Mouse (Mus musculus) hindbrain, embryonic 11.5 days (tissue): ENCODE results near the gene Hormad2. TPM values are rescaled to one million over a fixed set of nuclear protein-coding genes. Genes with fewer than 3 reads are reported as not detected.

Experiments used
- ATAC-seq: fragments of 200-750 bp; cut with Nextera tagmentation; 2 replicates; pipeline ENCODE4 v1.8.0; 2017; ENCODE audit warnings: mild to moderate bottlenecking, moderate TSS enrichment, moderate library complexity; ENCODE audit not compliant: low FRiP score
- DNase-seq: peaks from one replicate; pipeline ENCODE4 v3.0.0-alpha.2; 2015; ENCODE audit warnings: low spot score
- H3K27ac ChIP-seq: fragments of 300-500 bp; sonication (generic); 2 replicates; pipeline ENCODE4 v1.5.1; 2014; ENCODE audit warnings: mild to moderate bottlenecking, low read depth, low read length
- H3K27me3 ChIP-seq: fragments of 300-500 bp; sonication (generic); 2 replicates; pipeline ENCODE4 v1.6.1; 2014; ENCODE audit warnings: mild to moderate bottlenecking, low read length, moderate library complexity, mixed read lengths; ENCODE audit not compliant: control insufficient read depth, insufficient read depth
- H3K36me3 ChIP-seq: fragments of 300-500 bp; sonication (generic); 2 replicates; pipeline ENCODE4 v1.6.1; 2014; ENCODE audit warnings: mild to moderate bottlenecking, low read length, moderate library complexity, mixed read lengths; ENCODE audit not compliant: control insufficient read depth, insufficient read depth
- H3K4me1 ChIP-seq: fragments of 300-500 bp; sonication (generic); replicated peaks from 2 replicates; pipeline ENCODE4 v1.6.1; 2014; ENCODE audit warnings: low read length, mixed read lengths; ENCODE audit not compliant: control insufficient read depth, insufficient read depth
- H3K4me2 ChIP-seq: fragments of 300-500 bp; sonication (generic); replicated peaks from 2 replicates; pipeline ENCODE4 v1.6.1; 2014; ENCODE audit warnings: mild to moderate bottlenecking, low read depth, low read length
- H3K4me3 ChIP-seq: fragments of 300-500 bp; sonication (generic); 2 replicates; pipeline ENCODE4 v1.5.1; 2014; ENCODE audit warnings: low read depth, low read length
- H3K9ac ChIP-seq: fragments of 300-500 bp; sonication (generic); 2 replicates; pipeline ENCODE4 v1.6.1; 2014; ENCODE audit warnings: low read depth, low read length
- H3K9me3 ChIP-seq: fragments of 300-500 bp; sonication (generic); 2 replicates; pipeline ENCODE4 v1.6.1; 2016; ENCODE audit warnings: low read length; ENCODE audit not compliant: control insufficient read depth
- WGBS: fragments of 180-500 bp; shearing (Covaris S2); extraction: QIAGEN DNeasy Blood & Tissue Kit; methylation state at CpG from one replicate; pipeline ENCODE4 v1.1.7; 2014; 5-methylcytosine and 5-hydroxymethylcytosine counted together
- polyA plus RNA-seq: library from polyadenylated mRNA; unstranded; fragments of >200 nt; fragmentation: Nextera tagmentation; extraction: Ambion mirVana; gene quantifications from 2 replicates; pipeline ENCODE4 v1.2.1, GENCODE M21; 2014

The Hormad2 gene
- polyA plus RNA-seq, 1 experiment from 2014 or later: not detected

DNA sequence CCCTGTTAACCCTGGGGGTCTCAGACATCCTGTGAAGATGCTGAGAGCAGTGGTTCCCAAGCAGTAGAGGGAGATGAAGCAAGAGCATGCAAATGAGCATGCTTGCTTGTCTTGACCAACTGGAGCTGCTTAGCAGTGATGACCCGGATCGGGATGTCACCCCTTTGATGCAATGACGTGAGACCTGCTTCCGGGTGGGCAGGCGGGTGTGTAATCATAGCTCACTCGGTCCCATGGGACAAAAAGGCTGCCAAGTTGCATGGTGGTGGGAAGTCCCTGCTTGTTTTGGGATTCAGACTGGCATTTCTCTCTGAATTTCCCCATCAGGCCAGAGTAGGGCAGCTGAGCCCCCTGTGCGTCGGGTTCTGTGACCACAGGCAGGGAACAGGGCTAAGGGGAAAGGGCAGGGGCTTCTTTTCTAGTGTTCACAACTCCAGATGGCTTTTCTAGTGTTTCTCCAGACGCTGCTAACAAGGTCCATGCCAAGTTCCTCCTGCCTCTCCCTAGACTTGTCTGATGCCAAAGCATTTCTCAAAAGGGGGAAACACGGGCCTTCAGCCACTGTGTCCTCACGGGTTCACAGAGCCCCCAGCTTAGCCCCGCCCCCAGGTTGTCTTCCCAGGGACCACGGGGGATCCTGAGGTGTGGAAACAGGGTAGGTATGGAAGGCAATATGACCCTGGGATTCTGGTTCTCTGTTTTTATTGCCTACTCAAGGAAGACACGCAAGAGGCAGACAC is 141.0 kb downstream of the Hormad2 start:
- DNase-seq: no peak

DNA sequence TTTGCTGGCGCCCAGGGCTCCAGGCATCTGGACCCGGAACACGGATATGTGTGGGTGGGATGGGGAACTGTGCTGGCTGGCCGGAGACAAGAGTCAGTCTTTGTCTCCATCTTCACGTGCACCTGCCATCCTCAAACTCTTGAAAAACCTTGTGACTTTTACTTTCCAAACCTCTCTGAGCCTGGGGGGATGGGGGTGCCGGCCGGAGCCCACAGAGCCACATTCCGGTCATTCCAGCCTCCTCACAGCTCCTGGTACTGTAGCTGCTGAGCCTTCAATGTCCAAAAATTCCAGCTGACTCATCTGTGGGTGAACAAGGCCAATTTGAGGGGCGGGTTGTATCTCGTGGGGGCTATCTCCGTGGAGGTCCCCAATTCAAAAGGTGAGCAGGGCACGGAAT is 141.7 kb downstream of the Hormad2 start:
- 0 out of 2 replicates have a peak, but pooled peaks cover 2% of the 10 kb centered on the region for H3K4me1 ChIP-seq
- 50% methylated on average over 12 of the region's 12 CpGs for WGBS
- H3K27me3 ChIP-seq: no peaks in the 10 kb centered on the region
- no peak for DNase-seq
- H3K36me3 ChIP-seq: no peaks in the 10 kb centered on the region
- H3K9me3 ChIP-seq: no peaks in the 10 kb centered on the region
- H3K4me2 ChIP-seq: no peak overlapping the region
- no peak overlapping the region for H3K27ac ChIP-seq
- ATAC-seq: no peak
- no peak overlapping the region for H3K4me3 ChIP-seq
- H3K9ac ChIP-seq: no peak overlapping the region

More for the DNA sequence above, 141.0 kb downstream of the Hormad2 start:
- Histone ChIP-seq H3K4me3 (no peak overlapping the region), H3K4me1 (0 out of 2 replicates have a peak, but pooled peaks cover 2% of the 10 kb centered on the region), H3K9ac (no peak overlapping the region), H3K9me3 (no peaks in the 10 kb centered on the region), H3K27me3 (no peaks in the 10 kb centered on the region), H3K36me3 (no peaks in the 10 kb centered on the region), H3K27ac (no peak overlapping the region), H3K4me2 (no peak overlapping the region)
- no peak for ATAC-seq
- WGBS: 71% methylated on average over 14 of the region's 14 CpGs

DNA sequence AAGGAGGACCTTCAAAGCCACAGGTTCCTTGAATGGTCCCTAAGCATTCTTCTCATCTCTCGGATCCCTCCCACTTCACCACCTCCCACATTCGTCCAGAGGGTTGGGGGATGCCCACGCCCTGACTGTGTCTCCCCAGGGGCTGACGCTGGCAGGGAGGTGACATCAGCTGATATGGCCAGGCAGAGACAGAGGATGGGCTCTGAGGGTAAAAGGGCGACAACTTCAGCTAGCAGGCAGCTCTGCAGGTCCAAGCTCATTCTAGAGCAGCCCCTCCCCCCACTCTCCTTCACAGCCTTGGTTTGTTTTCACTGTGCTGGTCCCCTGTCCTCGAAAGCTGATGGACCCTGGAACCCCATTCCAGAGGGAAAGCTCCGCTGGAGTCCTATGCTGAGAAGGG is 142.3 kb downstream of the Hormad2 start:
- H3K4me1 ChIP-seq: 0 out of 2 replicates have a peak, but pooled peaks cover 2% of the 10 kb centered on the region
- no peak for DNase-seq
- H3K9me3 ChIP-seq: no peaks in the 10 kb centered on the region
- H3K36me3 ChIP-seq: no peaks in the 10 kb centered on the region
- H3K4me3 ChIP-seq: no peak overlapping the region
- H3K9ac ChIP-seq: no peak overlapping the region
- H3K4me2 ChIP-seq: no peak overlapping the region
- no peak for ATAC-seq
- no peak overlapping the region for H3K27ac ChIP-seq
- H3K27me3 ChIP-seq: no peaks in the 10 kb centered on the region
- 38% methylated on average over 7 of the region's 7 CpGs for WGBS

DNA sequence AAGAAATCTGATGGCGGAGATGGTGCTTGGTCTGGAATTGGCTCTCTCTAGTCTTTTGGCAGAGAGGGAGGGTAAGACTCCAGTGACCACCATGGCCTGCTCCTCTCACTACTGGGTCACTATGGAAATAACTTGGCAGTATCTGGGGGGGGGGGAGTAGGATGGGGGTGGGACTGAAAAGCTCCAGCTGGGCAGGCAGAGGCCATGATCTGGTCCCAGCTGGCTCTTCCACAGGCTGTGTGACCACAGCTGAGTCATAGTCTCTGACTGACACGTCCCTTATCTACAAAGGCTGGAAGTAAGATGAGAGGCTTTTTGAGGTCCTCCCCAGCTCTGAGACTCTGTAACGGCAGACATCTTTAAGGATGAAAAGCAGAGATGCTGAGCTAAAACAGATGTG is 143.2 kb downstream of the Hormad2 start:
- Histone ChIP-seq H3K27ac (no peak overlapping the region), H3K4me1 (0 out of 2 replicates have a peak, but pooled peaks cover 2% of the 10 kb centered on the region), H3K27me3 (no peaks in the 10 kb centered on the region), H3K4me2 (no peak overlapping the region), H3K4me3 (no peak overlapping the region), H3K9ac (no peak overlapping the region), H3K36me3 (no peaks in the 10 kb centered on the region), H3K9me3 (no peaks in the 10 kb centered on the region)
- 69% methylated on average over 3 of the region's 3 CpGs for WGBS
- ATAC-seq (no peak), DNase-seq (no peak)

DNA sequence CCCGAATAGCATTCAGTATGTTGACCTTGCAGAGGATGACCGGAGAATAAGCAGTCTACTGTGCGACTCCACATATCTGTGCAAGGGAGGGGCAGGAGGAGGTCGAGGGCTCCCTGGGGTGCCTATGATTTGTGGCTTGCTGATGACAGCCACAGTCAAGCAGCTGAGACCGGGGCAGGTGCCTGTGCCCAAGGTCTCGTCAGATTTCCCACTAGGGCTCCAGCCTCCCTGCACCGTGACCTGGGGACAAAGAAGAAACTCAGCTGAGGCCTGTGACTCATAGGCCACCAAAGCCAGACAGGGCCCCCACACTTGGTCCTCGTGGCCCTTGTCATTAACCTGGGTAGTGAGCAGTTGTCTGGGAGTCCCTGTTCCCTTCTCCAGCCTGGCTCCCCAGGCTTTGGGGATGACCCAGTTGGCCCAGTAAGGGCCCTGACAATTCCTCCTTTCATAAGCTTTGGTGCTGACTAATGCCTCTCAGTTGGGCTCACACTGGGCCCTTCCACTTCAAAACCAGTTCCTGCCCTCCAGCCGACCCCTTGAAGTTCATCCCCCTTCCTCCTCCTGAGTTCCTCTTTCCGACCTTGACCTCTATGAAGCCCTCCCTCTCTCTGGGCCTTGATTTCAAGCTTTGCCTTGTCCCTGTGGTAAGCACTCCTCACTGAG is 144.2 kb downstream of the Hormad2 start:
- Histone ChIP-seq H3K27me3 (no peaks in the 10 kb centered on the region), H3K4me3 (no peak overlapping the region), H3K36me3 (no peaks in the 10 kb centered on the region), H3K27ac (no peak overlapping the region), H3K9ac (no peak overlapping the region), H3K4me2 (no peak overlapping the region), H3K9me3 (no peaks in the 10 kb centered on the region), H3K4me1 (0 out of 2 replicates have a peak, but pooled peaks cover 2% of the 10 kb centered on the region)
- no peak for DNase-seq
- ATAC-seq: no peak
- 62% methylated on average over 10 of the region's 10 CpGs for WGBS

Other genes with a start within 250 kb of the Hormad2 start
- 2.1 and 3.4 TPM in 2 replicates for gene Castor1, start 222.9 kb downstream of the Hormad2 start, polyA plus RNA-seq
- not detected in 2 replicates for gene Osm, start 204.7 kb downstream of the Hormad2 start, polyA plus RNA-seq
- gene Lif, start 183.5 kb downstream of the Hormad2 start, polyA plus RNA-seq: not detected in 2 replicates
- 29.2 and 33.1 TPM in 2 replicates for gene Mtmr3, start 153.8 kb upstream of the Hormad2 start, polyA plus RNA-seq
- gene Gm11032, start 179.0 kb upstream of the Hormad2 start, polyA plus RNA-seq: not detected in 2 replicates
- 31.5 and 33.2 TPM in 2 replicates for gene Ascc2, start 196.6 kb upstream of the Hormad2 start, polyA plus RNA-seq